Comparison of ENCODE assay signal across 17 mouse cellular contexts in genomic region chr17:6161916-6162315, GRCm38 (mm10).
"Had no signal": no experiment of that assay in that cellular context is flagged by ENCODE, and none has a peak within 500 bp of the region (broad histone marks: within the 10 kb centered on the region; RNA-seq: fewer than 3 reads in every experiment).

No protein-coding gene starts in this region.

- H3K27me3 ChIP-seq: liver, embryonic 12.5 days; liver, embryonic 15.5 days; midbrain, embryonic 13.5 days had no signal

- H3K9me3 ChIP-seq: liver, embryonic 12.5 days; liver, embryonic 15.5 days; megakaryocyte, embryonic 14.5 days; midbrain, embryonic 10.5 days; midbrain, embryonic 13.5 days had no signal

- ATAC-seq: intestine, embryonic 16.5 days; liver, embryonic 12.5 days; midbrain, embryonic 13.5 days; midbrain, embryonic 16.5 days had no signal

- H3K27ac ChIP-seq: left cerebral cortex, adult 2 months; liver, embryonic 12.5 days; liver, embryonic 15.5 days; midbrain, embryonic 10.5 days; midbrain, embryonic 13.5 days had no signal

- H3K36me3 ChIP-seq: liver, embryonic 12.5 days; liver, embryonic 15.5 days; midbrain, embryonic 13.5 days had no signal

- H3K9ac ChIP-seq: liver, embryonic 12.5 days; liver, embryonic 15.5 days; midbrain, embryonic 13.5 days had no signal

- H3K4me1 ChIP-seq: liver, embryonic 12.5 days; liver, embryonic 15.5 days; midbrain, embryonic 10.5 days; midbrain, embryonic 13.5 days had no signal

- DNase-seq: kidney, adult 18-20 months; kidney, adult 9 months; kidney, postnatal 14 days; kidney, postnatal 4 days; layer of hippocampus, adult 9-11 months; layer of hippocampus, postnatal 36 days; lung, adult 2 months; thymus, adult 18-20 months; thymus, postnatal 36 days had no signal

- H3K4me2 ChIP-seq: liver, embryonic 12.5 days; liver, embryonic 15.5 days; midbrain, embryonic 13.5 days had no signal

- H3K4me3 ChIP-seq: left cerebral cortex, adult 2 months; liver, embryonic 12.5 days; liver, embryonic 15.5 days; megakaryocyte, embryonic 14.5 days; midbrain, embryonic 10.5 days; midbrain, embryonic 13.5 days had no signal
